Mouse (Mus musculus) CH12.LX (cell line): ENCODE measurements around the gene Smc1b. TPM values are rescaled to one million over a fixed set of nuclear protein-coding genes. Genes with fewer than 3 reads are reported as not detected.

Experiments
- DNase-seq: peaks from one replicate; pipeline ENCODE4 v3.0.0-alpha.2; 2013; ENCODE audit errors: extremely low read depth
- H3K27ac ChIP-seq: 2 replicates; pipeline ENCODE4 v1.5.1; 2012; ENCODE audit warnings: low read depth, mild to moderate bottlenecking, control low read depth, moderate library complexity; ENCODE audit not compliant: insufficient read depth
- H3K27me3 ChIP-seq: replicated peaks from 2 replicates; pipeline ENCODE3; 2012; ENCODE audit warnings: inconsistent platforms
- H3K36me3 ChIP-seq, 2 experiments: replicated peaks in 1 of 2; 2 replicates each; pipeline versions ENCODE3 to v1.6.1; 2012; ENCODE audit warnings: inconsistent platforms in 1 of 2, low read length in 1 of 2, mild to moderate bottlenecking in 1 of 2, mixed read lengths in 1 of 2, moderate library complexity in 1 of 2; ENCODE audit not compliant: control insufficient read depth in 1 of 2, insufficient read depth in 1 of 2
- H3K4me1 ChIP-seq, 2 experiments: 2 replicates each; pipeline ENCODE4 v1.6.1; 2012; ENCODE audit warnings: inconsistent platforms in 1 of 2, moderate library complexity in 1 of 2; ENCODE audit not compliant: insufficient read depth in 2 of 2, control insufficient read depth in 1 of 2
- H3K4me2 ChIP-seq: 2 replicates; pipeline ENCODE4 v1.6.1; 2012; ENCODE audit warnings: low read depth, mild to moderate bottlenecking, control low read depth; ENCODE audit not compliant: poor library complexity, insufficient read depth, severe bottlenecking
- H3K4me3 ChIP-seq, 3 experiments: fragments of 150-350 bp in 1 of 3; sonication (generic) in 1 of 3; replicated peaks in 1 of 3; 2 replicates each; pipeline versions ENCODE3 to v1.5.1; 2011 to 2012; ENCODE audit warnings: low read depth in 2 of 3, low read length in 2 of 3, mild to moderate bottlenecking in 2 of 3, moderate library complexity in 2 of 3, control low read depth in 1 of 3, improper control_type of control experiment in 1 of 3, inconsistent platforms in 1 of 3, mixed read lengths in 1 of 3; ENCODE audit not compliant: poor library complexity in 1 of 3
- H3K79me2 ChIP-seq: replicated peaks from 2 replicates; pipeline ENCODE4 v1.6.1; 2012; ENCODE audit warnings: mild to moderate bottlenecking, moderate library complexity; ENCODE audit not compliant: control insufficient read depth, poor library complexity, insufficient read depth, severe bottlenecking; ENCODE audit errors: extremely low read depth
- H3K9ac ChIP-seq: 2 replicates; pipeline ENCODE4 v1.6.1; 2012; ENCODE audit warnings: low read depth, mild to moderate bottlenecking, control low read depth, moderate library complexity; ENCODE audit not compliant: insufficient read depth
- H3K9me3 ChIP-seq: replicated peaks from 2 replicates; pipeline ENCODE3; 2012; ENCODE audit warnings: low read length, inconsistent platforms, mixed read lengths
- ELF1 ChIP-seq: IDR thresholded peaks from 2 replicates; pipeline ENCODE4 v1.6.1; 2014; ENCODE audit warnings: low read depth, mild to moderate bottlenecking, inconsistent platforms, low read length, improper control_type of control experiment
- KAT2A ChIP-seq: IDR thresholded peaks from 2 replicates; pipeline ENCODE4 v1.6.1; 2012; ENCODE audit warnings: low read length, improper control_type of control experiment, inconsistent platforms; ENCODE audit not compliant: insufficient replicate concordance
- dilution Hi-C: fragments of 300-500 bp; cut with MboI; formaldehyde crosslinking; loops from 2 replicates; pipeline ENCODE4 v1.14.3; 2020; ENCODE audit warnings: low sequenced_read_pairs; ENCODE audit not compliant: extremely low pct_unique_long_range_greater_than_20kb, extremely low pct_ligation_motif_present
- in situ Hi-C: fragments of 300-500 bp; cut with MboI; formaldehyde crosslinking; loops from 3 replicates; pipeline ENCODE4 v1.14.3; 2019; ENCODE audit warnings: low sequenced_read_pairs, low pct_ligation_motif_present, low pct_unique_long_range_greater_than_20kb, mixed read lengths
- polyA plus RNA-seq: library from polyadenylated mRNA; unstranded; fragments of >175 nt; gene quantifications from 2 replicates; pipeline ENCODE4 v1.2.1, GENCODE M21; 2012; ENCODE audit warnings: low read depth; ENCODE audit not compliant: insufficient read length
- total RNA-seq, 2 experiments: library from RNA; depleted of rRNA; stranded (reverse); fragments of 300-350 nt in 1 of 2; fragments of >200 nt in 1 of 2; gene quantifications; 2 replicates each; pipeline ENCODE4 v1.2.3; 2012 to 2014

The Smc1b gene
- total and polyA plus RNA-seq, 3 experiments, result not detected

- DNase-seq, result no peak
- TF ChIP-seq KAT2A, result no peak
- no peak for TF ChIP-seq ELF1
- dilution Hi-C loops, result no loop called here
Observed at GRCm38 (mm10) chr15:85015771-85016170, 116.0 kb downstream of the Smc1b start.

More at GRCm38 (mm10) chr15:85015771-85016170, 116.0 kb downstream of the Smc1b start:
- no peaks in the 10 kb centered on the region for H3K36me3 ChIP-seq
- no peak overlapping the region for H3K9ac ChIP-seq
- no peaks in the 10 kb centered on the region for H3K79me2 ChIP-seq
- no peak overlapping the region for H3K4me2 ChIP-seq
- H3K4me1 ChIP-seq, result 0 out of 4 replicates have a peak, but pooled peaks cover 0 to 6% of the 10 kb centered on the region in 2 experiments
- peaks cover 48% of the 10 kb centered on the region for H3K27me3 ChIP-seq
- in situ Hi-C loops, result no loop called here
- no peak overlapping the region for H3K27ac ChIP-seq
- H3K4me3 ChIP-seq, result no peak overlapping the region
- H3K9me3 ChIP-seq, result no peaks in the 10 kb centered on the region

Other genes starting within 250 kb of the Smc1b start
- 0.67 and 0.68 TPM in 2 replicates for gene Gm29666, start 211.9 kb downstream of the Smc1b start, total RNA-seq (2012; rRNA removed)
- 0.54 and 0.55 TPM in 2 replicates for gene Gm29666, start 211.9 kb downstream of the Smc1b start, total RNA-seq (2014; rRNA removed)
- gene Gm29666, start 211.9 kb downstream of the Smc1b start, polyA plus RNA-seq, result 0.64 and 0.71 TPM in 2 replicates
- 39.2 and 45.3 TPM in 2 replicates for gene Nup50, start 208.6 kb downstream of the Smc1b start, total RNA-seq (2012; rRNA removed)
- 43.4 and 46.6 TPM in 2 replicates for gene Nup50, start 208.6 kb downstream of the Smc1b start, total RNA-seq (2014; rRNA removed)
- 85.6 and 91.4 TPM in 2 replicates for gene Nup50, start 208.6 kb downstream of the Smc1b start, polyA plus RNA-seq
- 10.9 and 12.9 TPM in 2 replicates for gene 5031439G07Rik, start 143.4 kb downstream of the Smc1b start, total RNA-seq (2012; rRNA removed)
- 8.6 and 9.4 TPM in 2 replicates for gene 5031439G07Rik, start 143.4 kb downstream of the Smc1b start, total RNA-seq (2014; rRNA removed)
- gene 5031439G07Rik, start 143.4 kb downstream of the Smc1b start, polyA plus RNA-seq, result 22.7 and 26.0 TPM in 2 replicates
- not detected in 2 replicates for gene Upk3a, start 114.8 kb downstream of the Smc1b start, total RNA-seq (2012; rRNA removed)
- not detected in 2 replicates for gene Upk3a, start 114.8 kb downstream of the Smc1b start, total RNA-seq (2014; rRNA removed)
- not detected in 2 replicates for gene Upk3a, start 114.8 kb downstream of the Smc1b start, polyA plus RNA-seq
- gene Fam118a, start 103.0 kb downstream of the Smc1b start, total RNA-seq (2012; rRNA removed), result 13.1 and 14.1 TPM in 2 replicates
- 18.2 and 18.4 TPM in 2 replicates for gene Fam118a, start 103.0 kb downstream of the Smc1b start, total RNA-seq (2014; rRNA removed)
- 15.0 and 15.5 TPM in 2 replicates for gene Fam118a, start 103.0 kb downstream of the Smc1b start, polyA plus RNA-seq
- not detected in 2 replicates for gene Ribc2, start 114 bp upstream of the Smc1b start, total RNA-seq (2012; rRNA removed)
- not detected in 2 replicates for gene Ribc2, start 114 bp upstream of the Smc1b start, total RNA-seq (2014; rRNA removed)
- not detected in 2 replicates for gene Ribc2, start 114 bp upstream of the Smc1b start, polyA plus RNA-seq
- 1.3 and 1.4 TPM in 2 replicates for gene Fbln1, start 74.0 kb upstream of the Smc1b start, total RNA-seq (2012; rRNA removed)
- gene Fbln1, start 74.0 kb upstream of the Smc1b start, total RNA-seq (2014; rRNA removed), result not detected in 2 replicates
- gene Fbln1, start 74.0 kb upstream of the Smc1b start, polyA plus RNA-seq, result 0.11 TPM in 1 of 2 replicates, not detected in the other
- gene Atxn10, start 204.3 kb upstream of the Smc1b start, total RNA-seq (2012; rRNA removed), result 71.4 and 81.7 TPM in 2 replicates
- gene Atxn10, start 204.3 kb upstream of the Smc1b start, total RNA-seq (2014; rRNA removed), result 92.3 and 101 TPM in 2 replicates
- gene Atxn10, start 204.3 kb upstream of the Smc1b start, polyA plus RNA-seq, result 151 and 170 TPM in 2 replicates